Comparison of ENCODE assay signal across 7 mouse cellular contexts in genomic region chr7:34167766-34168469, GRCm38 (mm10). TPM values are rescaled to one million over a fixed set of nuclear protein-coding genes. Genes with fewer than 3 reads are reported as not detected.
DNase-seq lines count a peak whose midpoint lies in the region; ATAC-seq lines count a peak whose summit lies in the region.

No protein-coding gene starts in this region.

- H3K27me3 ChIP-seq in limb, embryonic 13.5 days, result no peaks in the 10 kb centered on the region
- H3K27me3 ChIP-seq in midbrain, embryonic 15.5 days (replicated peaks), result no peaks in the 10 kb centered on the region

- WGBS in limb, embryonic 13.5 days, result under 1% methylated on average over 54 of the region's 54 CpGs
- WGBS in midbrain, embryonic 15.5 days, result under 1% methylated on average over 54 of the region's 54 CpGs

- H3K4me1 ChIP-seq in limb, embryonic 13.5 days, result peaks cover 10% of the 10 kb centered on the region
- H3K4me1 ChIP-seq in midbrain, embryonic 15.5 days, result peaks cover 13% of the 10 kb centered on the region

- H3K36me3 ChIP-seq in limb, embryonic 13.5 days, result peaks cover 23% of the 10 kb centered on the region
- H3K36me3 ChIP-seq in midbrain, embryonic 15.5 days (replicated peaks), result peaks cover 10% of the 10 kb centered on the region

- peak; percentile 43 for ATAC-seq in common myeloid progenitor, adult 5-6 weeks (replicated peaks; ENCODE audit: low read depth, poor library complexity, severe bottlenecking)
- ATAC-seq in granulocyte monocyte progenitor cell, adult 5-6 weeks (replicated peaks; ENCODE audit: poor library complexity, severe bottlenecking), result peak; percentile 47
- ATAC-seq in limb, embryonic 13.5 days (ENCODE audit: low FRiP score, low read depth), result peak; percentile 75; the same call in 1 of the 2 replicates
- peak; percentile 86 for ATAC-seq in midbrain, embryonic 15.5 days (replicated peaks)

- peak overlapping the region; percentile 90 for H3K4me2 ChIP-seq in limb, embryonic 13.5 days (replicated peaks)
- H3K4me2 ChIP-seq in midbrain, embryonic 15.5 days, result peak overlapping the region; percentile 76

- H3K4me3 ChIP-seq in limb, embryonic 13.5 days, result peak overlapping the region; percentile 93
- H3K4me3 ChIP-seq in midbrain, embryonic 15.5 days, result peak overlapping the region; percentile 98

- no peaks in the 10 kb centered on the region for H3K9me3 ChIP-seq in limb, embryonic 13.5 days
- H3K9me3 ChIP-seq in midbrain, embryonic 15.5 days, result no peaks in the 10 kb centered on the region

- DNase-seq in urinary bladder, postnatal 25 days (ENCODE audit: low spot score), result peak; percentile 17
- no peak for DNase-seq in urinary bladder, adult 18-20 months (ENCODE audit: low spot score in 2 of 2)
- no peak for DNase-seq in cerebellum, adult 11-12 months

- peak overlapping the region; percentile 96 for H3K9ac ChIP-seq in limb, embryonic 13.5 days
- peak overlapping the region; percentile 86 for H3K9ac ChIP-seq in midbrain, embryonic 15.5 days

- peak overlapping the region; percentile 89 for H3K27ac ChIP-seq in limb, embryonic 13.5 days
- peak overlapping the region; percentile 84 for H3K27ac ChIP-seq in midbrain, embryonic 15.5 days

RNA-seq across cellular contexts. Expression of gene Uba2, which starts 1.5 kb away (rescaled TPM):
- total RNA-seq in common myeloid progenitor, adult 5-6 weeks (2017), result 182 and 188 TPM in 2 replicates
- 150 and 160 TPM in 2 replicates for total RNA-seq in granulocyte monocyte progenitor cell, adult 5-6 weeks (2014; fragmentation: Nextera tagmentation)
- 207 and 213 TPM in 2 replicates for total RNA-seq in granulocyte monocyte progenitor cell, adult 5-6 weeks (2017)
- polyA plus RNA-seq in limb, embryonic 13.5 days (2015; fragmentation: Nextera tagmentation; extraction: Ambion mirVana), result 230 and 232 TPM in 2 replicates
- polyA plus RNA-seq in midbrain, embryonic 15.5 days (2015; fragmentation: Nextera tagmentation; extraction: Ambion mirVana), result 169 and 180 TPM in 2 replicates

RNA-seq across cellular contexts. Expression of gene Pdcd2l, which starts 28.5 kb away (rescaled TPM):
- total RNA-seq in common myeloid progenitor, adult 5-6 weeks (2017), result 40.1 and 55.1 TPM in 2 replicates
- total RNA-seq in granulocyte monocyte progenitor cell, adult 5-6 weeks (2014; fragmentation: Nextera tagmentation), result 32.8 and 40.4 TPM in 2 replicates
- 18.3 and 39.8 TPM in 2 replicates for total RNA-seq in granulocyte monocyte progenitor cell, adult 5-6 weeks (2017)
- polyA plus RNA-seq in limb, embryonic 13.5 days (2015; fragmentation: Nextera tagmentation; extraction: Ambion mirVana), result 69.0 and 73.2 TPM in 2 replicates
- 80.2 and 86.5 TPM in 2 replicates for polyA plus RNA-seq in midbrain, embryonic 15.5 days (2015; fragmentation: Nextera tagmentation; extraction: Ambion mirVana)

RNA-seq across cellular contexts. Expression of gene Wtip, which starts 34.9 kb away (rescaled TPM):
- total RNA-seq in common myeloid progenitor, adult 5-6 weeks (2017), result not detected in 2 replicates
- total RNA-seq in granulocyte monocyte progenitor cell, adult 5-6 weeks (2014; fragmentation: Nextera tagmentation), result not detected in 2 replicates
- total RNA-seq in granulocyte monocyte progenitor cell, adult 5-6 weeks (2017), result 0.09 and 0.26 TPM in 2 replicates
- polyA plus RNA-seq in limb, embryonic 13.5 days (2015; fragmentation: Nextera tagmentation; extraction: Ambion mirVana), result 7.5 and 8.5 TPM in 2 replicates
- polyA plus RNA-seq in midbrain, embryonic 15.5 days (2015; fragmentation: Nextera tagmentation; extraction: Ambion mirVana), result 4.3 and 6.4 TPM in 2 replicates
